Mouse (Mus musculus) urinary bladder, postnatal 25 days (tissue): Measurements from ENCODE around the gene Gm43517.

ENCODE experiments used
- DNase-seq: peaks from one replicate; pipeline ENCODE4 v3.0.0; 2022; ENCODE audit warnings: low spot score

The Gm43517 gene

GRCm38 (mm10) chr12:49385631-49385990, 637 bp downstream of the Gm43517 start:
- no peak for DNase-seq

- no peak for DNase-seq
These were observed 1.3 kb downstream of the Gm43517 start for GRCm38 (mm10) chr12:49386081-49386805.

GRCm38 (mm10) chr12:49387856-49388598, 3.1 kb downstream of the Gm43517 start:
- DNase-seq, result no peak

GRCm38 (mm10) chr12:49389666-49390065, 4.7 kb downstream of the Gm43517 start:
- no peak for DNase-seq

GRCm38 (mm10) chr12:49390257-49390656, 5.3 kb downstream of the Gm43517 start:
- DNase-seq, result no peak

- no peak for DNase-seq
These were observed 5.9 kb downstream of the Gm43517 start for GRCm38 (mm10) chr12:49390926-49391304.

GRCm38 (mm10) chr12:49391305-49392040, 6.5 kb downstream of the Gm43517 start:
- no peak for DNase-seq

GRCm38 (mm10) chr12:49392041-49392390, 7.0 kb downstream of the Gm43517 start:
- DNase-seq, result no peak

GRCm38 (mm10) chr12:49392876-49393275, 7.9 kb downstream of the Gm43517 start:
- no peak for DNase-seq

- DNase-seq, result no peak
These were observed 8.7 kb downstream of the Gm43517 start for GRCm38 (mm10) chr12:49393639-49394038.

GRCm38 (mm10) chr12:49394181-49394580, 9.2 kb downstream of the Gm43517 start:
- no peak for DNase-seq

- no peak for DNase-seq
These were observed 9.9 kb downstream of the Gm43517 start for GRCm38 (mm10) chr12:49394836-49395235.

- DNase-seq, result no peak
These were observed 11.0 kb downstream of the Gm43517 start for GRCm38 (mm10) chr12:49395969-49396368.

GRCm38 (mm10) chr12:49396776-49397175, 11.8 kb downstream of the Gm43517 start:
- DNase-seq, result no peak

GRCm38 (mm10) chr12:49397443-49398162, 12.6 kb downstream of the Gm43517 start:
- no peak for DNase-seq

- DNase-seq, result no peak
These were observed 13.2 kb downstream of the Gm43517 start for GRCm38 (mm10) chr12:49398163-49398540.

- no peak for DNase-seq
These were observed 13.7 kb downstream of the Gm43517 start for GRCm38 (mm10) chr12:49398636-49399035.

- no peak for DNase-seq
These were observed 14.6 kb downstream of the Gm43517 start for GRCm38 (mm10) chr12:49399611-49400010.

GRCm38 (mm10) chr12:49400036-49400852, 15.3 kb downstream of the Gm43517 start:
- no peak for DNase-seq

GRCm38 (mm10) chr12:49400853-49401118, 15.8 kb downstream of the Gm43517 start:
- no peak for DNase-seq

- no peak for DNase-seq
These were observed 16.3 kb downstream of the Gm43517 start for GRCm38 (mm10) chr12:49401119-49401795.
